Comparison of ENCODE assay signal across 10 mouse cellular contexts in the genomic region with DNA sequence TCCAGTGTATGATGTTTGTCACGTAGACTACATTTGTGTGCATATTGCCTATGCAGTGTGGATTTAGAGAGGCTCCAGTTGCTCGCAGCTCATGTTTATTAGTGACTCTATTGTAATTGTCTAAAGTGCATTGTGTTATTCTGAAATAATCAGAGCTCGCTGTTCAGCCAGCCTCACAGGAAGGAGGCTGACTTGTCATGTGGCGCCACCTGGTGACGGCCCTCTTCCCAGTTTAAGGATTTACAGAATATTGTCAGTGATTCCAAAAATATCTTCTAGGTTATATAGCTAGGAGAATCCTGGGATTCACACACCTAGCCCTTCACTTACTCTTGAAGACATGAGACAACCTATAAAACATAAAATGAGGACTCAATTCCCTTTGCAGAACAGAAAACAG. TPM values are rescaled to one million over a fixed set of nuclear protein-coding genes. Genes with fewer than 3 reads are reported as not detected.
DNase-seq lines count a peak whose midpoint lies in the region; ATAC-seq and TF ChIP-seq lines count a peak whose summit lies in the region.
"Had no signal": no experiment of that assay in that cellular context is flagged by ENCODE, and none has a peak within 500 bp of the region (broad histone marks: within the 10 kb centered on the region; RNA-seq: fewer than 3 reads in every experiment).

No protein-coding gene starts in this region.

- TF ChIP-seq CTCF in forebrain, postnatal 0 days (IDR thresholded peaks at IDR 0.05; ENCODE audit: low read depth), result peak; percentile 87

- DNase-seq in neural tube, embryonic 10.5 days (ENCODE audit: extremely low spot score, low spot score), result peak; percentile 57
- peak; percentile 54 for DNase-seq in cerebellum, adult 11-12 months
- DNase-seq in forebrain, postnatal 0 days, result peak; percentile 82
- peak; percentile 54 to 73 for DNase-seq in left cerebral cortex, postnatal 36 days (ENCODE audit: low spot score in 2 of 2)
- peak; percentile 84 for DNase-seq in naive thymus-derived CD4-positive, alpha-beta T cell, adult 2 months (ENCODE audit: low read depth)
- DNase-seq in splenic B cell, adult 2 months (ENCODE audit: low read depth, low spot score), result peak; percentile 79

- H3K9me3 ChIP-seq in neural tube, embryonic 15.5 days (replicated peaks), result no peaks in the 10 kb centered on the region
- no peaks in the 10 kb centered on the region for H3K9me3 ChIP-seq in forebrain, postnatal 0 days (ENCODE audit: low read length)
- H3K9me3 ChIP-seq: embryonic facial prominence, embryonic 12.5 days; neural tube, embryonic 12.5 days had no signal

- H3K27ac ChIP-seq in neural tube, embryonic 15.5 days (replicated peaks), result no peak overlapping the region
- no peak overlapping the region for H3K27ac ChIP-seq in forebrain, postnatal 0 days (ENCODE audit: low read depth, low read length)
- H3K27ac ChIP-seq: embryonic facial prominence, embryonic 12.5 days; neural tube, embryonic 12.5 days had no signal

- no peak for ATAC-seq in neural tube, embryonic 15.5 days (ENCODE audit: low FRiP score)
- peak; percentile 64 for ATAC-seq in forebrain, postnatal 0 days
- peak; percentile 78 for ATAC-seq in inflammation-experienced regulatory T-cells, adult 6 months

- no peaks in the 10 kb centered on the region for H3K4me1 ChIP-seq in neural tube, embryonic 15.5 days
- no peaks in the 10 kb centered on the region for H3K4me1 ChIP-seq in forebrain, postnatal 0 days (ENCODE audit: insufficient read depth)
- H3K4me1 ChIP-seq: embryonic facial prominence, embryonic 12.5 days; neural tube, embryonic 12.5 days had no signal

- no peak overlapping the region for H3K4me2 ChIP-seq in neural tube, embryonic 15.5 days
- no peak overlapping the region for H3K4me2 ChIP-seq in forebrain, postnatal 0 days (ENCODE audit: low read depth)
- H3K4me2 ChIP-seq: embryonic facial prominence, embryonic 12.5 days; neural tube, embryonic 12.5 days had no signal

- H3K9ac ChIP-seq in neural tube, embryonic 15.5 days (replicated peaks), result no peak overlapping the region
- no peak overlapping the region for H3K9ac ChIP-seq in forebrain, postnatal 0 days
- H3K9ac ChIP-seq: embryonic facial prominence, embryonic 12.5 days; neural tube, embryonic 12.5 days had no signal

- WGBS in neural tube, embryonic 15.5 days, result 38% methylated on average over 5 of the region's 5 CpGs
- WGBS in forebrain, postnatal 0 days, result 25% methylated on average over 5 of the region's 5 CpGs

- H3K36me3 ChIP-seq in neural tube, embryonic 15.5 days, result peaks cover 43% of the 10 kb centered on the region
- H3K36me3 ChIP-seq in forebrain, postnatal 0 days (ENCODE audit: insufficient read depth), result peaks cover 40% of the 10 kb centered on the region
- H3K36me3 ChIP-seq in splenic B cell, adult 2 months (ENCODE audit: control insufficient read depth, insufficient read depth, low read length, poor library complexity, severe bottlenecking), result peaks cover 23% of the 10 kb centered on the region

- H3K4me3 ChIP-seq in neural tube, embryonic 15.5 days (replicated peaks), result no peak overlapping the region
- H3K4me3 ChIP-seq in forebrain, postnatal 0 days (ENCODE audit: low read depth, low read length), result no peak overlapping the region
- H3K4me3 ChIP-seq: embryonic facial prominence, embryonic 12.5 days; neural tube, embryonic 12.5 days had no signal

- H3K27me3 ChIP-seq in neural tube, embryonic 15.5 days (replicated peaks), result no peaks in the 10 kb centered on the region
- no peaks in the 10 kb centered on the region for H3K27me3 ChIP-seq in forebrain, postnatal 0 days (ENCODE audit: insufficient read depth, low read length)
- H3K27me3 ChIP-seq in splenic B cell, adult 2 months (ENCODE audit: control insufficient read depth, insufficient read depth, low read length, poor library complexity, severe bottlenecking), result no peaks in the 10 kb centered on the region
- H3K27me3 ChIP-seq: embryonic facial prominence, embryonic 12.5 days; neural tube, embryonic 12.5 days had no signal

- intact Hi-C loops in left cerebral cortex, postnatal 36 days (cut with DNase I), result loop anchor here (2.0 kb wide), 1 partner anchor 160 kb away; no protein-coding TSS in a partner anchor

RNA-seq across cellular contexts. Expression of a gene that starts 32.0 kb away (rescaled TPM):
- polyA plus RNA-seq in neural tube, embryonic 15.5 days (2015; fragmentation: Nextera tagmentation; extraction: Ambion mirVana), result 4.3 and 4.8 TPM in 2 replicates
- total RNA-seq in forebrain, postnatal 0 days (2014; rRNA removed), result 6.7 and 10.0 TPM in 2 replicates
- polyA plus RNA-seq in forebrain, postnatal 0 days (2015; fragmentation: Nextera tagmentation; extraction: Ambion mirVana), result 1.6 and 2.9 TPM in 2 replicates
- 1 to 10 TPM; 1.2 to 2.1 (median 1.4) TPM for polyA plus RNA-seq in inflammation-experienced regulatory T-cells, adult 6 months (2017; shearing (Covaris generic))
- total RNA-seq in left cerebral cortex, postnatal 36 days (2021), result 10 to 100 TPM; 10.6 to 17.4 TPM

RNA-seq across cellular contexts. Expression of a gene that starts 32.1 kb away (rescaled TPM):
- polyA plus RNA-seq in neural tube, embryonic 15.5 days (2015; fragmentation: Nextera tagmentation; extraction: Ambion mirVana), result 31.2 and 36.6 TPM in 2 replicates
- total RNA-seq in forebrain, postnatal 0 days (2014; rRNA removed), result 43.6 and 82.3 TPM in 2 replicates
- 17.4 and 32.6 TPM in 2 replicates for polyA plus RNA-seq in forebrain, postnatal 0 days (2015; fragmentation: Nextera tagmentation; extraction: Ambion mirVana)
- 10 to 100 TPM; 67.5 to 88.1 (median 83.0) TPM for polyA plus RNA-seq in inflammation-experienced regulatory T-cells, adult 6 months (2017; shearing (Covaris generic))
- 10 to 100 TPM; 41.1 to 43.6 TPM for total RNA-seq in left cerebral cortex, postnatal 36 days (2021)
